Mouse (Mus musculus) intestine, postnatal 0 days (tissue): ENCODE measurements around the gene Gpr85. TPM values are rescaled to one million over a fixed set of nuclear protein-coding genes. Genes with fewer than 3 reads are reported as not detected.
A peak's percentile ranks its signal among the peaks of the same experiment; 100 is the strongest.
"Not testable (repeated sequence)": the region's sequence is repeated elsewhere in the genome, so short reads cannot be mapped to it uniquely, and the experiment has no call there.

ENCODE experiments used
- ATAC-seq: fragments of 200-750 bp; cut with Nextera tagmentation; 2 replicates; pipeline ENCODE4 v1.8.0; 2017; ENCODE audit warnings: mild to moderate bottlenecking, moderate TSS enrichment, moderate library complexity
- H3K27ac ChIP-seq: fragments of 300-500 bp; sonication (generic); 2 replicates; pipeline ENCODE4 v1.5.1; 2014; ENCODE audit warnings: mild to moderate bottlenecking, low read depth, low read length, moderate library complexity
- H3K27me3 ChIP-seq: fragments of 300-500 bp; sonication (generic); replicated peaks from 2 replicates; pipeline ENCODE4 v1.6.1; 2014; ENCODE audit warnings: low read length, mixed read lengths; ENCODE audit not compliant: control insufficient read depth, insufficient read depth
- H3K36me3 ChIP-seq: fragments of 300-500 bp; sonication (generic); 2 replicates; pipeline ENCODE4 v1.6.1; 2014; ENCODE audit warnings: mild to moderate bottlenecking, moderate library complexity; ENCODE audit not compliant: control insufficient read depth, insufficient read depth
- H3K4me1 ChIP-seq: fragments of 300-500 bp; sonication (generic); replicated peaks from 2 replicates; pipeline ENCODE4 v1.6.1; 2014; ENCODE audit warnings: antibody characterized with exemption, low read length, mixed read lengths; ENCODE audit not compliant: control insufficient read depth, insufficient read depth
- H3K4me2 ChIP-seq: fragments of 300-500 bp; sonication (generic); replicated peaks from 2 replicates; pipeline ENCODE4 v1.6.1; 2014; ENCODE audit warnings: low read depth, mild to moderate bottlenecking, moderate library complexity
- H3K4me3 ChIP-seq: fragments of 300-500 bp; sonication (generic); 2 replicates; pipeline ENCODE4 v1.5.1; 2014; ENCODE audit warnings: low read depth, low read length
- H3K9ac ChIP-seq: fragments of 300-500 bp; sonication (generic); 2 replicates; pipeline ENCODE4 v1.6.1; 2014; ENCODE audit warnings: mild to moderate bottlenecking, low read depth, low read length
- H3K9me3 ChIP-seq: fragments of 300-500 bp; sonication (generic); 2 replicates; pipeline ENCODE4 v1.6.1; 2016; ENCODE audit warnings: mixed run types; ENCODE audit not compliant: control insufficient read depth
- CTCF ChIP-seq: sonication (generic); IDR thresholded peaks from 2 replicates; pipeline ENCODE4 v1.5.1; 2016; ENCODE audit warnings: low read depth, mild to moderate bottlenecking, control low read depth, antibody characterized with exemption, moderate library complexity
- WGBS: fragments of 180-500 bp; shearing (Covaris S2); extraction: QIAGEN DNeasy Blood & Tissue Kit; methylation state at CpG from one replicate; pipeline ENCODE4 v1.1.7; 2014; 5-methylcytosine and 5-hydroxymethylcytosine counted together
- polyA plus RNA-seq: library from polyadenylated mRNA; unstranded; fragments of >200 nt; fragmentation: Nextera tagmentation; extraction: Ambion mirVana; gene quantifications from 2 replicates; pipeline ENCODE4 v1.2.1, GENCODE M21; 2015

Gene Gpr85
- polyA plus RNA-seq, 1 experiment from 2014 or later: 2.8 TPM

DNA sequence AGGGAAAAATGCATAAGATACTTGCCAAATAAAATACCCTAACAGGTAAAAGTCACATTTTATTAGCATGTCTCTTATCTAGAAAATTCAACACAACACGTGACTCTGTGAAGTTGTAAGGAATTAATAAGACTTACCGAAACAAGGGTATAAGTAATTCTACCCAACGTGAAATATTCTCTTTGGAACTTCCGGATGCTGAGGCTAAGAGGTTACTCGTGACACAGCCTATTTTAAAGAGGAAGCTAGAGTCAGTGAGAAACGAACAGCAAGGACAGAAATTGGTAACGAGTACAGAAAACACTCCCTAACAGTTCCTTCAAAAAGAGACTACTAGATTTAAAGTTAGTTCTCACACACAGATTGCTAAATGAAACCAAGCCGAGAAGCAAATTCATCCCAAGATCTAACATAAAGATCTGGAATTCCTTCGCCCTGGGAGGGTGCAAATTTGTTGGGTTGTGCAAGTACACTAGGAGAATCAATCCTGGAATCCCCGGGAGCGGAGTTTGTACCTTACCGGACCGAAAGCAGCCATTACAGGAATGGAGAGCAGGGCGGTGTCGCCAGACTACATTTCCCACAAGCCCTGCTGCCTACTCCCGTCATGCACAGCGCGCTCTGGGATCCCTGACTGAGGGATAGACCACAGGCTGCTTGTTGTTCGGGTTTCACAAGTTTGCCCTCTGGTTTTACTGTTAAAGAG, 31.3 kb upstream of the Gpr85 start, which contains the start of gene 2610001J05Rik:
Gene 2610001J05Rik (minus strand): TSS at position 600 of the 706 bp plus-strand sequence.
- H3K4me1 ChIP-seq: no peaks in the 10 kb centered on the region; the same call in 1 of the 2 replicates
- peak within 1 kb of the TSS; percentile 92 for H3K27ac ChIP-seq
- H3K9me3 ChIP-seq: no peaks in the 10 kb centered on the region
- under 1% methylated on average over 19 of the region's 19 CpGs for WGBS
- no peaks in the 10 kb centered on the region for H3K27me3 ChIP-seq
- no peaks in the 10 kb centered on the region; the same call in 1 of the 2 replicates for H3K36me3 ChIP-seq
- no peak for TF ChIP-seq CTCF
- peak within 1 kb of the TSS; percentile 65 for H3K4me2 ChIP-seq
- peak within 1 kb of the TSS; percentile 65 for H3K4me3 ChIP-seq
- peak; percentile 100 for ATAC-seq
- peak within 1 kb of the TSS; percentile 59 for H3K9ac ChIP-seq

- ATAC-seq: no peak
- Histone ChIP-seq H3K27ac (no peak overlapping the region), H3K4me3 (peak overlapping the region; percentile 65), H3K36me3 (no peaks in the 10 kb centered on the region; the same call in 1 of the 2 replicates), H3K4me1 (no peaks in the 10 kb centered on the region; the same call in 1 of the 2 replicates), H3K9ac (no peak overlapping the region), H3K4me2 (peak overlapping the region; percentile 65), H3K9me3 (no peaks in the 10 kb centered on the region), H3K27me3 (no peaks in the 10 kb centered on the region)
- TF ChIP-seq CTCF: no peak
- WGBS: 37% methylated on average over 12 of the region's 12 CpGs
Observed at GRCm38 (mm10) chr6:13870289-13870741, 30.6 kb upstream of the Gpr85 start.

GRCm38 (mm10) chr6:13860596-13860995, 20.9 kb upstream of the Gpr85 start:
- 83% methylated on average over 1 of the region's 1 CpGs for WGBS
- ATAC-seq: no peak
- TF ChIP-seq CTCF: no peak

GRCm38 (mm10) chr6:13859877-13860585, 20.3 kb upstream of the Gpr85 start:
- Histone ChIP-seq H3K4me1 (no peaks in the 10 kb centered on the region), H3K9me3 (no peaks in the 10 kb centered on the region), H3K9ac (no peak overlapping the region), H3K27me3 (no peaks in the 10 kb centered on the region), H3K4me3 (no peak overlapping the region), H3K4me2 (no peak overlapping the region), H3K27ac (no peak overlapping the region), H3K36me3 (no peaks in the 10 kb centered on the region)
- 70% methylated on average over 6 of the region's 6 CpGs for WGBS
- no peak for ATAC-seq
- no peak for TF ChIP-seq CTCF

More at GRCm38 (mm10) chr6:13860596-13860995, 20.9 kb upstream of the Gpr85 start:
- Histone ChIP-seq H3K9me3 (no peaks in the 10 kb centered on the region), H3K4me1 (no peaks in the 10 kb centered on the region), H3K9ac (no peak overlapping the region), H3K36me3 (no peaks in the 10 kb centered on the region), H3K4me2 (no peak overlapping the region), H3K27me3 (no peaks in the 10 kb centered on the region), H3K4me3 (no peak overlapping the region), H3K27ac (no peak overlapping the region)

DNA sequence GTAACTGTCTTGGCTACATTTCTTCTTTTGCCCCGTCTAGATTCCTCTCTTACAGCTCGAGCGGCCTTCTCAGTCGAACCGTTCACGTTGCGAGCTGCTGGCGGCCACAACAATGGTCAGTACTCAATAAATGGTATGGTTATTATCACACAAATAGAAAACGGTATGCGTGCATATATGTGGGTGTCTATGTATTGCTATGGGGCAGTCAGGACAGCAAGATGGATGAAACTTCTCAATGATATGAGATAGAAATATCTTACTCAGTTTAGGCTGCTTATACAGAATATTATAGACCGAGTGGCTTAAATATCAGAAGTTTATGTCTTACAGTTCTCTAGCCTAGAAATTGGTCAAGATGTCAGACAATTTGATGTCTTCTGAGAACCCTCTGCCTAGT, 14.5 kb upstream of the Gpr85 start:
- TF ChIP-seq CTCF: no peak
- 43% methylated on average over 10 of the region's 11 CpGs for WGBS
- Histone ChIP-seq H3K9me3 (no peaks in the 10 kb centered on the region), H3K4me2 (no peak overlapping the region), H3K4me3 (no peak overlapping the region), H3K27ac (no peak overlapping the region), H3K4me1 (no peaks in the 10 kb centered on the region), H3K27me3 (no peaks in the 10 kb centered on the region), H3K36me3 (no peaks in the 10 kb centered on the region), H3K9ac (no peak overlapping the region)
- ATAC-seq: no peak

DNA sequence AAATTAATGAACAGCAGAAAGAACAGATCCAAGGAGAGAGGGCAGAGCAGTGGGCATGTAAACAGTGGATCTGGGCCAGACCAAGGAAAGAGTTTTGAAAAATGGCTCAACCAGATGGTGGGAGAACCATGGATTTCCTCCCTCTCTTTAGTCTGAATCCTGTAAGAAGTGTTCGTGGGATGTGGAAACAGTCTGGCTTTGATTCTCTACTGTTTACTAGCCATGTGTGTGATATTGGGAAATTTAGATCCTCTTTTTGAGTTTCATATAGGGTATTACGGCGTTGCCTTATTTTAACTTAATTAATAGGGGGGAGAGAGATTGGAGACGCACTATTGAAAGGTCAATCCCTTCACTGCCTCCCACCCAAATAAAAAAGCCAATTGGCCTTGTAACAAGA, 13.5 kb upstream of the Gpr85 start:
- Histone ChIP-seq H3K27ac (no peak overlapping the region), H3K9me3 (no peaks in the 10 kb centered on the region), H3K4me3 (no peak overlapping the region), H3K9ac (no peak overlapping the region), H3K36me3 (no peaks in the 10 kb centered on the region), H3K27me3 (no peaks in the 10 kb centered on the region), H3K4me2 (no peak overlapping the region), H3K4me1 (no peaks in the 10 kb centered on the region)
- ATAC-seq: no peak
- no peak for TF ChIP-seq CTCF
- WGBS: 81% methylated on average over 4 of the region's 4 CpGs

DNA sequence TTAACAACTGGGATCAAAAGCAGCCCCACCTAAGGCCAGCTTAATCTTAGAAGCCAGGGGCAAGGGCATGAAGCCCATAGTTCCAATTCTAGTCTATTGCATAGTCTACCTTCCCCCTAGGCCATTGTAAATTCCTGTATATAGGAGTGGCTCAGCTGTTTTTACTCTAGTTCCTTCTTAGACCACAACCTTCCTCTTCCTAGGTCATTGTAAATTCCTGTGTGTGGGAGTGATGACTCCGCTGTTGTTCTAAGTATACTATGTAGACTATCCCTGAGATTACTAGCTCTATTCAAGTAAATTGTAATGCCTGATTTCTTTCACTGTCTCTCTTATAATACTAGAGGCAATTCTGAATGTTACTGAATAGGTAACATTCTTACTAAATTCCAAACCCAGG, 6.3 kb upstream of the Gpr85 start:
- H3K9me3 ChIP-seq, H3K36me3 ChIP-seq, H3K9ac ChIP-seq, H3K27ac ChIP-seq, H3K4me3 ChIP-seq, H3K4me1 ChIP-seq, H3K4me2 ChIP-seq, H3K27me3 ChIP-seq, ATAC-seq: not testable (repeated sequence)
- WGBS: 100% methylated on average over 1 of the region's 1 CpGs
